Mouse (Mus musculus) midbrain, postnatal 0 days (tissue): ENCODE results near the gene Gas7. TPM values are rescaled to one million over a fixed set of nuclear protein-coding genes. Genes with fewer than 3 reads are reported as not detected.
A peak's percentile ranks its signal among the peaks of the same experiment; 100 is the strongest.

Experiments
- ATAC-seq: fragments of 200-750 bp; cut with Nextera tagmentation; 2 replicates; pipeline ENCODE4 v1.8.0; 2017; ENCODE audit warnings: moderate number of reproducible peaks, mild to moderate bottlenecking, moderate TSS enrichment, moderate library complexity; ENCODE audit not compliant: low FRiP score
- DNase-seq: peaks from one replicate; pipeline ENCODE4 v3.0.0-alpha.2; 2015; ENCODE audit warnings: low spot score
- H3K27ac ChIP-seq: fragments of 300-500 bp; sonication (generic); 2 replicates; pipeline ENCODE4 v1.5.1; 2014; ENCODE audit warnings: low read depth, mild to moderate bottlenecking, low read length, mixed read lengths
- H3K27me3 ChIP-seq: fragments of 300-500 bp; sonication (generic); 2 replicates; pipeline ENCODE4 v1.6.1; 2014; ENCODE audit warnings: low read length, control low read depth, mixed read lengths; ENCODE audit not compliant: insufficient read depth
- H3K36me3 ChIP-seq: fragments of 300-500 bp; sonication (generic); 2 replicates; pipeline ENCODE4 v1.6.1; 2014; ENCODE audit warnings: low read length, control low read depth, mixed read lengths; ENCODE audit not compliant: insufficient read depth
- H3K4me1 ChIP-seq: fragments of 300-500 bp; sonication (generic); 2 replicates; pipeline ENCODE4 v1.6.1; 2014; ENCODE audit warnings: mild to moderate bottlenecking, control low read depth, antibody characterized with exemption, low read length, mixed read lengths; ENCODE audit not compliant: insufficient read depth
- H3K4me2 ChIP-seq: fragments of 300-500 bp; sonication (generic); 2 replicates; pipeline ENCODE4 v1.6.1; 2014; ENCODE audit warnings: low read depth, mild to moderate bottlenecking, low read length, mixed read lengths; ENCODE audit not compliant: poor library complexity, severe bottlenecking
- H3K4me3 ChIP-seq: fragments of 300-500 bp; sonication (generic); 2 replicates; pipeline ENCODE4 v1.5.1; 2014; ENCODE audit warnings: low read depth, mild to moderate bottlenecking, low read length, moderate library complexity
- H3K9ac ChIP-seq: fragments of 300-500 bp; sonication (generic); replicated peaks from 2 replicates; pipeline ENCODE4 v1.6.1; 2014; ENCODE audit warnings: mild to moderate bottlenecking, low read length, moderate library complexity, mixed read lengths; ENCODE audit not compliant: poor library complexity, severe bottlenecking
- H3K9me3 ChIP-seq: fragments of 300-500 bp; sonication (generic); 2 replicates; pipeline ENCODE4 v1.6.1; 2016; ENCODE audit warnings: low read length, control low read depth
- CTCF ChIP-seq: IDR thresholded peaks from 2 replicates; pipeline ENCODE4 v1.5.1; 2016; ENCODE audit warnings: antibody characterized with exemption, mild to moderate bottlenecking
- WGBS: fragments of 180-500 bp; shearing (Covaris S2); extraction: QIAGEN DNeasy Blood & Tissue Kit; methylation state at CpG from one replicate; pipeline ENCODE4 v1.1.7; 2014; 5-methylcytosine and 5-hydroxymethylcytosine counted together
- polyA plus RNA-seq: library from polyadenylated mRNA; unstranded; fragments of >200 nt; fragmentation: Nextera tagmentation; extraction: Ambion mirVana; gene quantifications from 2 replicates; pipeline ENCODE4 v1.2.1, GENCODE M21; 2015
- total RNA-seq: library from RNA; depleted of rRNA; stranded (reverse); fragments of >200 nt; gene quantifications from 2 replicates; pipeline ENCODE4 v1.2.3, GENCODE M21; 2014

Gene Gas7
- total and polyA plus RNA-seq, 2 experiments from 2014 or later = 82.1 to 118 TPM

DNA sequence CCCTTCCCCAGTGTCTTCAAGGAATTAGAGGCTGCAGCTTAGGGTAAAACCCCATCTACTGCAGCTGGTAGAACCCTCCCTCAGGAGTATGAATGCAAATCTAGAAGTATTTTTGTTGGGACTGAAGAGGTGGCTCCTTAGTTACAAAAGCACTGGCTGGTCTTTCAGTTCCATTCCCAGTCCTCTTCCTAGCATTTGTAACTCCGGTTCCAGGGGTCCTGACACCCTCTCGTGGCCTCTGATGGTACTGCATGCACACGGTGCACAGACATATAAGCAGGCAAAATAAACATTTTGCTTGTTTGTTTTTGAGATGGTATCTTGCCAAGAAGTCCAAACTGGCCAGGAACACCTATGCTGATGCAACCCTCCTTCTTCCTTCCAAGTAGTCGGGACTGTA lies 23.4 kb upstream of the Gas7 start:
- Histone ChIP-seq H3K4me2 (no peak overlapping the region), H3K36me3 (no peaks in the 10 kb centered on the region), H3K27ac (no peak overlapping the region), H3K9me3 (no peaks in the 10 kb centered on the region), H3K9ac (no peak overlapping the region), H3K4me1 (no peaks in the 10 kb centered on the region), H3K4me3 (no peak overlapping the region), H3K27me3 (no peaks in the 10 kb centered on the region)
- TF ChIP-seq CTCF = peak; percentile 64
- DNase-seq (peak; percentile 12), ATAC-seq (no peak)
- WGBS = 69% methylated on average over 4 of the region's 4 CpGs

DNA sequence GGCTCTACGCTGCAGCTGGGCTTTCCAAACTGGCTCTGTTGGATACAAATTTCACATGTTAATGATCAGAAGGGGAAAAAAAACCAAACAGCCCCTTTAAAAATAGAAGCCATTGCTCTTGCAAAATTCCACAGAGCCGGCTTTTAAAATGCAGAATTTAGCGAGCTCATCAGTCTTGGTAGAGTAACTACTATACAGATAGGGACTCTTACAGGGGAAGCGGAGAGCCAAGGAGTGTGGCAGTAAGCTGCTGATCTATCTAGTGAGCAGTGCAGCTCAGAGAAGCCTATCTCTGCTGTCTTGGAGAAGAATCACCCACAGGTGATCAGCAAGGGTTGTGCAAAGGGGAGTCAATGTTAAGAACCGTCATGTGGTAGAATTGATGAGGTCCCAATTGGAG lies 21.5 kb upstream of the Gas7 start:
- H3K4me1 ChIP-seq = no peaks in the 10 kb centered on the region
- no peaks in the 10 kb centered on the region for H3K9me3 ChIP-seq
- ATAC-seq = no peak
- 81% methylated on average over 5 of the region's 5 CpGs for WGBS
- no peak overlapping the region for H3K9ac ChIP-seq
- H3K4me2 ChIP-seq = no peak overlapping the region
- no peak for DNase-seq
- no peak for TF ChIP-seq CTCF
- H3K4me3 ChIP-seq = no peak overlapping the region
- H3K27me3 ChIP-seq = no peaks in the 10 kb centered on the region
- no peaks in the 10 kb centered on the region for H3K36me3 ChIP-seq
- no peak overlapping the region for H3K27ac ChIP-seq

DNA sequence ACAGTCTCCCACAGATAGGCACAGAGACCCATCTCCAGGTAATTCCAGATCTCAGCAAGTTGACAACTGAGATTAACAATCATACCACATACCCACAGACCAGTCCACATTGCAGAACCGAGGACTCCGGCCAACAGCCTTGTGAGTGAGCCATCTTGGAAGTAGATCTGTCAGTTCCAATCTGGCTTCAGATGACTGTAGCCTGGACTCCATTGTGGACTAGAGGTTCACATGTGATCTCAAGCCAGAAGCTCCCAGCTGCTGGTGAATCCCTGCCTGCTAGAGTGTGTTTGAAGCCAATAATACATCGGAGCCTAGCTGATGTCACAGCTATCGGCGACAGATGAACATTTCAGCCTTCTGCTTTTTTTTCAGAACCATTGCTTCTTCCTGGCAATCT lies 16.5 kb upstream of the Gas7 start:
- no peak overlapping the region for H3K9ac ChIP-seq
- ATAC-seq (no peak), DNase-seq (peak; percentile 55)
- TF ChIP-seq CTCF = no peak
- WGBS = 85% methylated on average over 5 of the region's 5 CpGs
- no peaks in the 10 kb centered on the region for H3K27me3 ChIP-seq
- H3K4me1 ChIP-seq = no peaks in the 10 kb centered on the region
- no peaks in the 10 kb centered on the region for H3K9me3 ChIP-seq
- no peak overlapping the region for H3K4me2 ChIP-seq
- H3K36me3 ChIP-seq = no peaks in the 10 kb centered on the region
- no peak overlapping the region for H3K27ac ChIP-seq
- no peak overlapping the region for H3K4me3 ChIP-seq

DNA sequence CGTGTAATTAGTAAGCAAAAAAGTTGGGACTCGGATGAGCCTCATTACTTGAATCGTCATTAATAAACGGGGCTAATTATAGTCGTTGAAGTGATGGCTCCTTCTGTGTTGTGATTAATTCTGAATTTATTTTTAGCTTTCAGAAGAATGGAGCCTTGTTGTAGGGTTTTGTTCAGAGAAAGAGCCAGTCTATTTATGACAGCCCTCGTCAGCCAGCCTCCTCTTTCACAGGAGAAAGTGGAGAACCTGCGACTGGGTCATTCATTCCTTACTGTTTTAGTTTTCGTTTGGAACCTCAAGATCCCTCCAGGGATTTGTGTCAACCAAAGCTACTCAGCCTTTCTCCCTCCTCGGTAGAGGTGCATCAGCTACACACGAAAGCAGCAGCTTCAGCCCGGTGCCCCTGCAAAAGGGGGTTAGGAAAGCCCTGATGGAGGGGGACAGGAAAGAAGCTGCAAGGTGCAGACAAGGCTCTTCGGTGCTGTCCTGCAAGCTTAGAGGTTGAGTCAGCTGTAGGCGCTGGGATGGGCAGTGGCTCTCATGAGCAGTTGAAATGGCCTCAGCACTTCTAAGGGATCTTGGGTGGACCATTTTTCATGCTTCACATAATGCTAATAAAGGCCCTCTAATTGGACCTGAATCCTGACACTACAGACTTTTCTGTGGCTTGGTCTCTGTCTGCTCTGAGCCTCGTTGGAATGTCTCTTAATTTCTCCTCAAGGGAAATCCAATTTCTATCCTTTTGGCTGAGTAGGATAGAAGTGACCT lies 10.0 kb upstream of the Gas7 start:
- no peak for TF ChIP-seq CTCF
- DNase-seq (no peak), ATAC-seq (no peak)

DNA sequence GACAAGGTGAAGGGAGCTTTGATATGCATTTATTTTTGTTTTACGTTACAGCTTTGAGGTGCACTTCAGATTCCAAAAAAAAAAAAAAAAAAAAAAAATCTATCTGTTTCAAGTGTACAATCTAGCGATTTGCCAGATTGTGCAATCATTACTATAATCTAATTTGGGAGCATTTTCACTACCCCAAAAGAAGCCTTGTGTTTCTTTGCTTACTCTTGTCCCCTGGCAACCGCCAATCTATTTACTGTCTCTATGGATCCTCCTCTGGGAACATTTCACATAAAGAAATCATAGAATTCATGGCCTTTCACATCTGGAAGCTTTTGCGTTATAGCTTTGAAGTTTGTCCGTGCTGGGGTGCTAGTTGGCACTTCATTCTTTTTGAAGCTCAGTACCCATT lies 3.7 kb upstream of the Gas7 start:
- peaks cover 4% of the 10 kb centered on the region; the same call in 1 of the 2 replicates for H3K4me1 ChIP-seq
- no peaks in the 10 kb centered on the region for H3K27me3 ChIP-seq
- H3K9me3 ChIP-seq = no peaks in the 10 kb centered on the region
- H3K36me3 ChIP-seq = no peaks in the 10 kb centered on the region
- TF ChIP-seq CTCF = no peak
- WGBS = 78% methylated on average over 5 of the region's 5 CpGs
- H3K9ac ChIP-seq = no peak overlapping the region
- DNase-seq (no peak), ATAC-seq (no peak)
- no peak overlapping the region for H3K4me2 ChIP-seq
- H3K27ac ChIP-seq = no peak overlapping the region
- no peak overlapping the region for H3K4me3 ChIP-seq

More for the DNA sequence above, 10.0 kb upstream of the Gas7 start:
- Histone ChIP-seq H3K9me3 (no peaks in the 10 kb centered on the region), H3K4me3 (no peak overlapping the region), H3K27ac (no peak overlapping the region), H3K4me2 (no peak overlapping the region), H3K36me3 (no peaks in the 10 kb centered on the region), H3K27me3 (no peaks in the 10 kb centered on the region), H3K9ac (no peak overlapping the region), H3K4me1 (no peaks in the 10 kb centered on the region)
- 55% methylated on average over 14 of the region's 14 CpGs for WGBS

DNA sequence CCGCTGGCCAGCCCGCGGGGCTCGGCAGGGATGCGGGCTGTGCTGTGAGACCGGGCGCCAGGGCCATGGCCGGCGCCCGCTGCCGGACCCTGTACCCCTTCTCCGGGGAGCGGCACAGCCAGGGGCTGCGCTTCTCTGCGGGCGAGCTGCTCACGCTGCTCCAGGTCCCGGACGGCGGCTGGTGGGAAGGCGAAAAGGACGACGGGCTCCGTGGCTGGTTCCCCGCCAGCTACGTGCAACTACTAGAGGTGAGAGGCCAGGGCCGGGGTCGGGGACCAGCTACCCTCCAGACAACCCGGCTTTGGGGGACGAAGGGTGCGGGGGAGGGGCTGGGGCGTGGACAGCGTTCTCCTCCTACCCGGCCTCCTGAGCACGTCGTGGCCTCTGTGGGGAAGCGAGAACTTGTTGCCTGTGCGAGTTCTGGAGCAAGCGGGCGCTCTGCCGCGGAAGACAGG lies 317 bp downstream of the Gas7 start:
- H3K4me3 ChIP-seq = peak overlapping the region; percentile 68
- ATAC-seq = peak; percentile 17
- peak overlapping the region; percentile 67 for H3K27ac ChIP-seq
- no peaks in the 10 kb centered on the region for H3K36me3 ChIP-seq
- H3K4me2 ChIP-seq = peak overlapping the region; percentile 78
- peak overlapping the region; percentile 79 for H3K9ac ChIP-seq
- no peaks in the 10 kb centered on the region for H3K9me3 ChIP-seq
- TF ChIP-seq CTCF = no peak
- under 1% methylated on average over 36 of the region's 42 CpGs for WGBS
- H3K4me1 ChIP-seq = peaks cover 7% of the 10 kb centered on the region; the same call in 1 of the 2 replicates
- DNase-seq = no peak
- H3K27me3 ChIP-seq = no peaks in the 10 kb centered on the region
